ENCODE assay signal across 8 mouse cellular contexts in genomic region chr12:46819348-46820022, GRCm38 (mm10). TPM values are rescaled to one million over a fixed set of nuclear protein-coding genes. Genes with fewer than 3 reads are reported as not detected.
A peak's percentile ranks its signal among the peaks of the same experiment; 100 is the strongest.
DNase-seq lines count a peak whose midpoint lies in the region; ATAC-seq and TF ChIP-seq lines count a peak whose summit lies in the region.

No protein-coding gene starts in this region.

- no peak for TF ChIP-seq CTCF in gastrocnemius, adult 2 months (IDR thresholded peaks at IDR 0.05)

- intact Hi-C loops in gastrocnemius, adult 2 months (cut with DNase I): no loop called here

- no peaks in the 10 kb centered on the region for H3K4me1 ChIP-seq in hindbrain, embryonic 16.5 days (ENCODE audit: control insufficient read depth, insufficient read depth, low read depth, low read length)

- H3K4me2 ChIP-seq in hindbrain, embryonic 16.5 days (ENCODE audit: low read length): peak overlapping the region; percentile 67

- no peaks in the 10 kb centered on the region for H3K36me3 ChIP-seq in hindbrain, embryonic 16.5 days (ENCODE audit: control insufficient read depth, insufficient read depth, low read length)

- peak overlapping the region; percentile 87 for H3K4me3 ChIP-seq in gastrocnemius, adult 2 months
- H3K4me3 ChIP-seq in hindbrain, embryonic 16.5 days (ENCODE audit: low read length): peak overlapping the region; percentile 87

- peak; percentile 95 for ATAC-seq in hindbrain, embryonic 16.5 days

- peak; percentile 95 for DNase-seq in ZHBTc4 (ENCODE audit: low read depth, low spot score)
- DNase-seq in cerebellum, postnatal 25 days: peak; percentile 98 to 100
- DNase-seq in gastrocnemius, adult 2 months: peak; percentile 95
- DNase-seq in left cerebral cortex, adult 18-20 months (ENCODE audit: low spot score in 2 of 2): peak; percentile 96 to 97
- peak; percentile 92 for DNase-seq in lung, postnatal 36 days
- peak; percentile 96 to 97 for DNase-seq in right cerebral cortex, postnatal 10 days (ENCODE audit: low spot score in 2 of 2)
- DNase-seq in urinary bladder, postnatal 36 days (ENCODE audit: low spot score in 2 of 2): peak; percentile 75 to 91

- H3K9me3 ChIP-seq in hindbrain, embryonic 16.5 days (ENCODE audit: control insufficient read depth, low read length): no peaks in the 10 kb centered on the region

- H3K9ac ChIP-seq in hindbrain, embryonic 16.5 days (ENCODE audit: low read depth, low read length): peak overlapping the region; percentile 97

- no peaks in the 10 kb centered on the region for H3K27me3 ChIP-seq in hindbrain, embryonic 16.5 days (replicated peaks; ENCODE audit: control insufficient read depth, insufficient read depth, low read length)

- H3K27ac ChIP-seq in gastrocnemius, adult 2 months: peak overlapping the region; percentile 77
- peak overlapping the region; percentile 99 for H3K27ac ChIP-seq in hindbrain, embryonic 16.5 days (ENCODE audit: low read depth, low read length)

- under 1% methylated on average over 46 of the region's 57 CpGs for WGBS in hindbrain, embryonic 16.5 days

RNA-seq across cellular contexts. Expression of gene Nova1, which starts 0.8 kb away (rescaled TPM):
- 1 to 10 TPM; 3.9 to 5.6 TPM for total RNA-seq in gastrocnemius, adult 2 months (2021)
- 72.3 and 83.8 TPM in 2 replicates for polyA plus RNA-seq in hindbrain, embryonic 16.5 days (2015; fragmentation: Nextera tagmentation; extraction: Ambion mirVana)
- 10 to 100 TPM; 44.4 to 48.6 TPM for total RNA-seq in left cerebral cortex, adult 18-20 months (2021)

Comparison
In these comparisons a context has a peak if more than half of its experiments do, and no peak if none do; other contexts are left out.
1. Peak in every context shown above with its lines: DNase-seq, ATAC-seq, H3K4me3 ChIP-seq and H3K27ac ChIP-seq.
2. RNA of gene Nova1, which starts 0.8 kb away (total RNA-seq): 44.4 to 48.6 TPM in left cerebral cortex, adult 18-20 months; 3.9 to 5.6 TPM in gastrocnemius, adult 2 months; every median in the first group is over 4 times any median in the second.